Mouse (Mus musculus): ENCODE measurements around the gene Zmiz1. TPM values are rescaled to one million over a fixed set of nuclear protein-coding genes. Genes with fewer than 3 reads are reported as not detected.

Zmiz1 gene
- total RNA-seq, 2 experiments from 2014 or later, result 87.7 to 99.3 TPM

GRCm38 (mm10) chr14:25640421-25641056 is 181.6 kb downstream of the Zmiz1 start:
- peak overlapping the region; percentile 47; the same call in 1 of the 2 replicates for H3K27ac ChIP-seq
- no peak overlapping the region for H3K4me3 ChIP-seq
- no peak for DNase-seq (ENCODE audit: low spot score in 2 of 2)
- TF ChIP-seq CTCF (conservative IDR thresholded peaks at IDR 0.05), result no peak

DNA sequence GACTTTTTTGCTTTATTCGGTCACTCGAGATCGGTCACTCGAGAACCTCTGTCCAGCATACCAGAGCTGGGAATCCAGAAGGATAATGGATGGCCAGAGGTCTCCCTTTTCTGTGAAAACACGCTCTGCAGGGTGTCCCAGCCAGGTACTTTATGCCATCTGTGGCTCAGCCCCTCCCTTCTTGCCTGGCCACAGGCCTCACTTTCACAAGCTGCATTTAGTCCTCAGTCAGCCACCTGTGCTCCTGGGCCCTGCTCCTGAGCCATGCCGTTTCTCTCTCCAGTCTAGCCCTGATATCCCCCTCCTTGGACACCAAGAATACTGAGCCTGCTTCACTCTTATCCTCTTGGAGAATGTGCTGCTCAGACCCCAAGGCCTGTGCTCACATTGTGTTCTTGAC is 182.1 kb downstream of the Zmiz1 start:
- no peak for TF ChIP-seq CTCF (conservative IDR thresholded peaks at IDR 0.05)
- DNase-seq (ENCODE audit: low spot score in 2 of 2), result no peak
- no peak overlapping the region; the same call in 1 of the 2 replicates for H3K27ac ChIP-seq
- no peak overlapping the region for H3K4me3 ChIP-seq

DNA sequence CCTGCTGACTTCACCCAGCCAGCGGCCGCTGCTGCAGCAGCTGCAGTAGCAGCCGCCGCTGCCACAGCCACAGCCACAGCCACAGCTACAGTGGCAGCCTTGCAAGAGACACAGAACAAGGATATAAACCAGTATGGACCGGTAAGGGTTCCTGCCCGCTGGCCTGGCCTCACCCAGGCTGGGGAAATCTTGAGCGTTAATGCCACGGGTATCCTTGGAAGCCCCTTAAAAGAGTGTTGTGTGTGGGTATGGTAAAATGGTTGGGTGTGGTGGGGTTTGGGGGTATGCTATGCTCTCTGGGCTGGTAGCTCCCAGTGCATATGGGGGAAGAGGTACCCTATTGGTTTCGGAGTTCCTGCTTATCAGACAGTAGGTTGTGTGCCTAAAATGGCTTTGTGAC is 186.7 kb downstream of the Zmiz1 start:
- H3K27ac ChIP-seq, result no peak overlapping the region
- H3K4me3 ChIP-seq, result no peak overlapping the region
- DNase-seq (ENCODE audit: low spot score in 2 of 2), result no peak
- no peak for TF ChIP-seq CTCF (conservative IDR thresholded peaks at IDR 0.05)

GRCm38 (mm10) chr14:25646161-25646621 is 187.2 kb downstream of the Zmiz1 start:
- Histone ChIP-seq H3K4me3 (no peak overlapping the region), H3K27ac (no peak overlapping the region)
- DNase-seq (ENCODE audit: low spot score in 2 of 2), result peak; percentile 56 to 76
- peak; percentile 94 for TF ChIP-seq CTCF (conservative IDR thresholded peaks at IDR 0.05)

GRCm38 (mm10) chr14:25651131-25651530 is 192.1 kb downstream of the Zmiz1 start:
- TF ChIP-seq CTCF (conservative IDR thresholded peaks at IDR 0.05), result no peak
- H3K27ac ChIP-seq, result no peak overlapping the region

GRCm38 (mm10) chr14:25651905-25652304 is 192.9 kb downstream of the Zmiz1 start:
- Histone ChIP-seq H3K27ac (no peak overlapping the region), H3K4me3 (no peak overlapping the region)
- TF ChIP-seq CTCF (conservative IDR thresholded peaks at IDR 0.05), result no peak
- DNase-seq (ENCODE audit: low spot score in 2 of 2), result no peak

More at GRCm38 (mm10) chr14:25651131-25651530, 192.1 kb downstream of the Zmiz1 start:
- no peak overlapping the region for H3K4me3 ChIP-seq
- no peak for DNase-seq (ENCODE audit: low spot score in 2 of 2)

- peak overlapping the region; percentile 51 for H3K27ac ChIP-seq
- no peak for TF ChIP-seq CTCF (conservative IDR thresholded peaks at IDR 0.05)
Observed at GRCm38 (mm10) chr14:25654401-25655197, 195.6 kb downstream of the Zmiz1 start.

GRCm38 (mm10) chr14:25660661-25661060 is 201.7 kb downstream of the Zmiz1 start:
- H3K4me3 ChIP-seq, result no peak overlapping the region
- TF ChIP-seq CTCF (conservative IDR thresholded peaks at IDR 0.05), result peak; percentile 70
- peak overlapping the region; percentile 57; the same call in 1 of the 2 replicates for H3K27ac ChIP-seq
- no peak for DNase-seq (ENCODE audit: low spot score in 2 of 2)

More at GRCm38 (mm10) chr14:25654401-25655197, 195.6 kb downstream of the Zmiz1 start:
- no peak overlapping the region for H3K4me3 ChIP-seq
- DNase-seq (ENCODE audit: low spot score in 2 of 2), result peak in 1 of 2 experiments; percentile 26

- no peak for DNase-seq (ENCODE audit: low spot score in 2 of 2)
- peak overlapping the region; percentile 57; the same call in 1 of the 2 replicates for H3K27ac ChIP-seq
- no peak for TF ChIP-seq CTCF (conservative IDR thresholded peaks at IDR 0.05)
- H3K4me3 ChIP-seq, result no peak overlapping the region
Observed at GRCm38 (mm10) chr14:25661185-25661920, 202.4 kb downstream of the Zmiz1 start.

GRCm38 (mm10) chr14:25663649-25664309 is 204.8 kb downstream of the Zmiz1 start:
- no peak for DNase-seq (ENCODE audit: low spot score in 2 of 2)
- Histone ChIP-seq H3K4me3 (no peak overlapping the region), H3K27ac (peak overlapping the region; percentile 62)
- no peak for TF ChIP-seq CTCF (conservative IDR thresholded peaks at IDR 0.05)

- Histone ChIP-seq H3K27ac (peak overlapping the region; percentile 62), H3K4me3 (no peak overlapping the region)
- DNase-seq (ENCODE audit: low spot score in 2 of 2), result no peak
- TF ChIP-seq CTCF (conservative IDR thresholded peaks at IDR 0.05), result no peak
Observed at GRCm38 (mm10) chr14:25664310-25664695, 205.3 kb downstream of the Zmiz1 start.

- H3K4me3 ChIP-seq, result no peak overlapping the region
- TF ChIP-seq CTCF (conservative IDR thresholded peaks at IDR 0.05), result no peak
- peak overlapping the region; percentile 76 for H3K27ac ChIP-seq
- peak; percentile 33 to 70 for DNase-seq (ENCODE audit: low spot score in 2 of 2)
Observed at GRCm38 (mm10) chr14:25665314-25665970, 206.5 kb downstream of the Zmiz1 start.

Data from layer of hippocampus, adult 2 months (tissue).